Mouse (Mus musculus) kidney, postnatal 25 days (tissue): ENCODE measurements at regions not wholly inside any gene's neighbourhood (a gene's known extent, or its start where the extent isn't known, plus 50 kb on each side); places are given as distances from the start of the nearest gene placed in this dataset.

Experiments used
- DNase-seq, 2 experiments: peaks; one replicate each; pipeline ENCODE4 v3.0.0; 2021; ENCODE audit warnings: mixed read lengths in 2 of 2

DNA sequence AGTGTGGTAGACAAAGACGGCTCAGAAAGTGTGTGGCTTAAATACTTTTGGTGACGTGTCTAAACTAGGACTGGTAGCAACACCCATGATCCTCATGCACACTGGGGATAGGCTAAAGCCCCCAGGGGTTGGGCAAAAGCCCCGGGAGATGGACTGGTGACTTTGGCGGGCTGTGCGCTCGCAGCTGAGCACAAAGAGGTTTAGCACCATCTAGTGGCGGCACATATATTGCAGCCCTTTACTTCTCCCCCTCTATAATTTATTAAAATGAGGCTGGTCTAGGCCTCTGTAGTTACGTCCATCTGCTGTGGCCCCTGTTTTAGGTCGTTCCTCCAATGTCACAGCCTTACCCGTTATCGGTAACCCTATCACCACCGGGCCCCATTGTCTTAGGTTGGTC lies 205.3 kb upstream of the Dock11 start:
- peak in 1 of 2 experiments; percentile 4 for DNase-seq
